Mouse (Mus musculus) liver, adult 2 months (tissue): ENCODE measurements around the gene Kcng3.

Experiments used
- CTCF ChIP-seq: fragments of 200-500 bp; IDR thresholded peaks from 2 replicates; pipeline ENCODE4 v1.5.1; 2011; ENCODE audit warnings: low read depth, low read length, control low read depth
- POLR2A ChIP-seq: fragments of 200-500 bp; IDR thresholded peaks from 2 replicates; pipeline ENCODE4 v1.6.1; 2011; ENCODE audit warnings: low read length, control low read depth; ENCODE audit not compliant: insufficient read depth; ENCODE audit errors: extremely low read depth

DNA sequence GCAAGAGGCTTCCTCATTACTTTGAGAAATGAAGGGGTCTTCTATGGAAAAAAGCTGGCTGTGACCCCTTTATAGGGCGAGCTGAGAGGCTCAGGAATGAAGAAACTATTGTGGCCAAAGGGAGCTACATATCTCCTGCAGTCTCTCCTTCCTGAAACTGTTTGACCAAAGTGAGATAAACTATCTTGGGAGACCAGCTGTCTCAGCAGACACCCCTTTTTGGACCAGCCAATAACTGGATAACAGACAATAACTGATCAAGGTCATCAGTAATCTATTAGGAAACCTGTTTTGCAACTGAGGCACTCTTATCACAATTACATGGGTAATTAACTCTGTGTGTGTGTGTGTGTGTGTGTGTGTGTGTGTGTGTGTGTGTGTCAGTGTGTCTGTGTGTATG, 27.2 kb upstream of the Kcng3 start:
- no peak for TF ChIP-seq POLR2A
- no peak for TF ChIP-seq CTCF
